In the genomic region with DNA sequence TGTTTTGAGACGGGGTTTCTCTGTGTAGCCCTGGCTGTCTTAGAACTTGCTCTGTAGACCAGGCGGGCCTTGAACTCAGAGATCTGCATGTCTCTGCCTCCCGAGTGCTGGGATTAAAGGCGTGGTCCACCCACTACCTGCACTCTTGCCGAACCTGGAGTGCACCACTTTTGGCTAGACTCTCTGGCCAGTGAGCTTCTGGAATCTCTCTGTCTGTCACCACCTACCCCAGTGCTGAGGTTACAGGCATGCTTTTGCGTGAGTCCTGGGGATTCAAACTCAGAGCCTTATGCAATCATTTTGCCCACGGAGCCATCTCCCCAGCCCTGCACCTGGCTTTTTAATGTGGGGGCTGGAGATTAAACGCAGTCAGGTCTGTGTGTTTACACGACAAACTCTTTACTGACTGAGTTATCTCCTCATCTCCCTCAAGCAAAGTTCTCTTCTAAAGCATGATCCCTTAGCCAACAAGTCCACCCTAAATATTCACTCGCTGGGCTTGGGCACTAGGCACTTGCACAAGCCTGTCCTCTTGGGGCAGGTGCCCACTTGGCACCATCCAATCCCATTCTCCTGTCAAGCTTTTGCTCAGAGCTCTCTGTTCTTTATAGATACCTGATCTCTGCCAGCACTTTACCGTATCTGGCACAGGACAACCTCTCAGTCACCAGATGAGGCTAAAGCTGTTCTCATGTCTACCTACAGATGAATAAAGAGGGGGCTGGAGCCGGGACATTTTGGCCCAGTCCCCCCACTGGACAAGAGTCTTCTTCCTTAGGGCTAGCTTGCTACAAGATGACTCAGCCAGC, we compare ENCODE assay signal across 18 mouse cellular contexts. TPM values are rescaled to one million over a fixed set of nuclear protein-coding genes. Genes with fewer than 3 reads are reported as not detected.
DNase-seq lines count a peak whose midpoint lies in the region; ATAC-seq lines count a peak whose summit lies in the region.
"Had no signal": no experiment of that assay in that cellular context is flagged by ENCODE, and none has a peak within 500 bp of the region (broad histone marks: within the 10 kb centered on the region; RNA-seq: fewer than 3 reads in every experiment).

No protein-coding gene starts in this region.

- peaks cover 86% of the 10 kb centered on the region for H3K4me1 ChIP-seq in embryonic facial prominence, embryonic 13.5 days
- H3K4me1 ChIP-seq in embryonic facial prominence, embryonic 10.5 days = peaks cover 64% of the 10 kb centered on the region

- WGBS in embryonic facial prominence, embryonic 13.5 days = 86% methylated on average over 12 of the region's 12 CpGs
- WGBS in embryonic facial prominence, embryonic 10.5 days = 88% methylated on average over 12 of the region's 12 CpGs

- H3K27ac ChIP-seq in embryonic facial prominence, embryonic 13.5 days = 0 out of 2 replicates have a peak overlapping the region, but pooled peaks have one; percentile 7
- H3K27ac ChIP-seq in embryonic facial prominence, embryonic 10.5 days (replicated peaks) = no peak overlapping the region
- H3K27ac ChIP-seq: forebrain, embryonic 12.5 days had no signal

- no peak overlapping the region for H3K9ac ChIP-seq in embryonic facial prominence, embryonic 13.5 days
- H3K9ac ChIP-seq: forebrain, embryonic 12.5 days had no signal

- no peaks in the 10 kb centered on the region for H3K9me3 ChIP-seq in embryonic facial prominence, embryonic 13.5 days
- no peaks in the 10 kb centered on the region for H3K9me3 ChIP-seq in embryonic facial prominence, embryonic 10.5 days
- H3K9me3 ChIP-seq: forebrain, embryonic 12.5 days had no signal

- no peak overlapping the region for H3K4me3 ChIP-seq in embryonic facial prominence, embryonic 13.5 days
- no peak overlapping the region for H3K4me3 ChIP-seq in embryonic facial prominence, embryonic 10.5 days
- H3K4me3 ChIP-seq: forebrain, embryonic 12.5 days had no signal

- peaks cover 34% of the 10 kb centered on the region for H3K36me3 ChIP-seq in embryonic facial prominence, embryonic 13.5 days
- peaks cover 42% of the 10 kb centered on the region for H3K36me3 ChIP-seq in embryonic facial prominence, embryonic 10.5 days (replicated peaks)
- H3K36me3 ChIP-seq: forebrain, embryonic 12.5 days had no signal

- DNase-seq in embryonic facial prominence, embryonic 10.5 days (ENCODE audit: low spot score) = no peak
- DNase-seq in thymus, postnatal 0 days (ENCODE audit: low spot score) = peak; percentile 38
- no peak for DNase-seq in thymus, postnatal 10 days (ENCODE audit: low spot score in 2 of 2)
- peak; percentile 98 for DNase-seq in gonadal fat pad, adult 2 months (ENCODE audit: low read depth)
- peak; percentile 40 for DNase-seq in naive thymus-derived CD4-positive, alpha-beta T cell, adult 2 months (ENCODE audit: low read depth)
- DNase-seq in testis, postnatal 14 days (ENCODE audit: low spot score) = no peak
- DNase-seq in embryo, embryonic 9.5 days (ENCODE audit: extremely low spot score) = no peak
- DNase-seq: adrenal gland, postnatal 14 days; cerebellum, adult 18-20 months; cerebellum, adult 9-11 months; cerebellum, postnatal 36 days; gastrocnemius, postnatal 14 days had no signal

- no peak for ATAC-seq in embryonic facial prominence, embryonic 13.5 days (ENCODE audit: insufficient number of reproducible peaks, insufficient read depth, low FRiP score, low TSS enrichment, low read depth)
- ATAC-seq: forebrain, embryonic 16.5 days; hindbrain, embryonic 16.5 days; inflammation-experienced regulatory T-cells, adult 6 months had no signal

- H3K27me3 ChIP-seq in embryonic facial prominence, embryonic 13.5 days = no peaks in the 10 kb centered on the region
- peaks cover 20% of the 10 kb centered on the region for H3K27me3 ChIP-seq in embryonic facial prominence, embryonic 10.5 days (replicated peaks; ENCODE audit: low read depth, poor library complexity, severe bottlenecking)

- H3K4me2 ChIP-seq in embryonic facial prominence, embryonic 13.5 days = no peak overlapping the region
- H3K4me2 ChIP-seq: forebrain, embryonic 12.5 days; heart, embryonic 11.5 days had no signal

RNA-seq across cellular contexts. Expression of a gene that starts 3.5 kb away (rescaled TPM):
- polyA plus RNA-seq in embryonic facial prominence, embryonic 13.5 days (2015; fragmentation: Nextera tagmentation; extraction: Ambion mirVana) = 168 and 172 TPM in 2 replicates
- polyA plus RNA-seq in embryonic facial prominence, embryonic 10.5 days (2016; fragmentation: Nextera tagmentation; extraction: Ambion mirVana) = 91.1 and 112 TPM in 2 replicates
- 23.6 and 25.2 TPM in 2 replicates for polyA plus RNA-seq in thymus, postnatal 0 days (2015; fragmentation: Nextera tagmentation; extraction: Ambion mirVana)
- 89.8 and 106 TPM in 2 replicates for polyA plus RNA-seq in gonadal fat pad, adult 2 months (2012; rRNA removed)

RNA-seq across cellular contexts. Expression of a gene that starts 34.6 kb away (rescaled TPM):
- polyA plus RNA-seq in embryonic facial prominence, embryonic 13.5 days (2015; fragmentation: Nextera tagmentation; extraction: Ambion mirVana) = 68.2 and 76.4 TPM in 2 replicates
- polyA plus RNA-seq in embryonic facial prominence, embryonic 10.5 days (2016; fragmentation: Nextera tagmentation; extraction: Ambion mirVana) = 36.5 and 36.8 TPM in 2 replicates
- polyA plus RNA-seq in thymus, postnatal 0 days (2015; fragmentation: Nextera tagmentation; extraction: Ambion mirVana) = 5.1 TPM in 2 replicates
- 60.1 and 75.4 TPM in 2 replicates for polyA plus RNA-seq in gonadal fat pad, adult 2 months (2012; rRNA removed)
- polyA plus RNA-seq: inflammation-experienced regulatory T-cells, adult 6 months had no signal

RNA-seq across cellular contexts. Expression of a gene that starts 37.4 kb away (rescaled TPM):
- 2.9 and 3.9 TPM in 2 replicates for polyA plus RNA-seq in embryonic facial prominence, embryonic 13.5 days (2015; fragmentation: Nextera tagmentation; extraction: Ambion mirVana)
- 0.82 and 1.1 TPM in 2 replicates for polyA plus RNA-seq in embryonic facial prominence, embryonic 10.5 days (2016; fragmentation: Nextera tagmentation; extraction: Ambion mirVana)
- 0.46 and 0.54 TPM in 2 replicates for polyA plus RNA-seq in thymus, postnatal 0 days (2015; fragmentation: Nextera tagmentation; extraction: Ambion mirVana)
- 8.7 and 16.5 TPM in 2 replicates for polyA plus RNA-seq in gonadal fat pad, adult 2 months (2012; rRNA removed)

Comparison
In these comparisons a context has a peak if more than half of its experiments do, and no peak if none do; other contexts are left out.
1. DNase-seq: peak in thymus, postnatal 0 days (single experiment), gonadal fat pad, adult 2 months (single experiment) and naive thymus-derived CD4-positive, alpha-beta T cell, adult 2 months (single experiment); none in embryonic facial prominence, embryonic 10.5 days (single experiment), thymus, postnatal 10 days (0 of 2), testis, postnatal 14 days (single experiment) and embryo, embryonic 9.5 days (single experiment).